Mouse (Mus musculus) MEL (cell line): ENCODE measurements around the gene Gpd1l. TPM values are rescaled to one million over a fixed set of nuclear protein-coding genes. Genes with fewer than 3 reads are reported as not detected.

Source experiments
- DNase-seq: peaks from one replicate; pipeline ENCODE4 v3.0.0; 2011; ENCODE audit warnings: low read depth, low spot score
- H3K27ac ChIP-seq: 2 replicates; pipeline ENCODE4 v1.5.1; 2012; ENCODE audit warnings: low read depth, mild to moderate bottlenecking, control low read depth, low read length, moderate library complexity; ENCODE audit not compliant: control insufficient read depth
- H3K27me3 ChIP-seq, 2 experiments: fragments of 150-350 bp in 1 of 2; sonication (generic) in 1 of 2; 2 replicates each; pipeline ENCODE4 v1.6.1; 2012; ENCODE audit warnings: low read length in 2 of 2, mild to moderate bottlenecking in 2 of 2, improper control_type of control experiment in 1 of 2, moderate library complexity in 1 of 2; ENCODE audit not compliant: insufficient read depth in 2 of 2, control insufficient read depth in 1 of 2
- H3K36me3 ChIP-seq, 2 experiments: 2 replicates each; pipeline ENCODE4 v1.6.1; 2012 to 2014; ENCODE audit warnings: low read length in 2 of 2, improper control_type of control experiment in 1 of 2, inconsistent platforms in 1 of 2, mild to moderate bottlenecking in 1 of 2; ENCODE audit not compliant: insufficient read depth in 2 of 2, control insufficient read depth in 1 of 2
- H3K4me1 ChIP-seq, 2 experiments: fragments of 150-350 bp in 1 of 2; sonication (generic) in 1 of 2; 2 replicates each; pipeline ENCODE4 v1.6.1; 2012; ENCODE audit warnings: low read length in 2 of 2, improper control_type of control experiment in 1 of 2, mild to moderate bottlenecking in 1 of 2; ENCODE audit not compliant: insufficient read depth in 2 of 2, control insufficient read depth in 1 of 2
- H3K4me3 ChIP-seq, 2 experiments: fragments of 150-350 bp in 1 of 2; sonication (generic) in 1 of 2; 2 replicates each; pipeline ENCODE4 v1.5.1; 2012; ENCODE audit warnings: low read depth in 2 of 2, low read length in 2 of 2, mild to moderate bottlenecking in 2 of 2, moderate library complexity in 2 of 2, control low read depth in 1 of 2, improper control_type of control experiment in 1 of 2; ENCODE audit not compliant: control insufficient read depth in 1 of 2, insufficient read depth in 1 of 2
- H3K79me2 ChIP-seq: 2 replicates; pipeline ENCODE4 v1.6.1; 2012; ENCODE audit warnings: mild to moderate bottlenecking, low read length, moderate library complexity; ENCODE audit not compliant: control insufficient read depth, poor library complexity, insufficient read depth
- H3K9ac ChIP-seq: 2 replicates; pipeline ENCODE4 v1.6.1; 2012; ENCODE audit warnings: low read depth, mild to moderate bottlenecking, control low read depth, low read length, moderate library complexity; ENCODE audit not compliant: control insufficient read depth, poor library complexity, severe bottlenecking
- H3K9me3 ChIP-seq: fragments of 150-350 bp; sonication (generic); replicated peaks from 2 replicates; pipeline ENCODE4 v1.6.1; 2012; ENCODE audit warnings: mild to moderate bottlenecking, low read length, improper control_type of control experiment, moderate library complexity; ENCODE audit not compliant: insufficient read depth
- BHLHE40 ChIP-seq: IDR thresholded peaks from 2 replicates; pipeline ENCODE4 v1.6.1; 2012; ENCODE audit warnings: low read depth, mild to moderate bottlenecking, inconsistent platforms, low read length, improper control_type of control experiment, borderline replicate concordance
- CHD1 ChIP-seq: IDR thresholded peaks from 2 replicates; pipeline ENCODE4 v1.6.1; 2012; ENCODE audit warnings: low read depth, mild to moderate bottlenecking, inconsistent platforms, low read length, improper control_type of control experiment
- CHD2 ChIP-seq: IDR thresholded peaks from 2 replicates; pipeline ENCODE4 v1.6.1; 2011; ENCODE audit warnings: low read length, improper control_type of control experiment
- E2F4 ChIP-seq: IDR thresholded peaks from 2 replicates; pipeline ENCODE4 v1.6.1; 2011; ENCODE audit warnings: low read depth, low read length, improper control_type of control experiment, borderline replicate concordance
- EP300 ChIP-seq, 2 experiments: IDR thresholded peaks; 2 replicates each; pipeline ENCODE4 v1.6.1; 2011; ENCODE audit warnings: improper control_type of control experiment in 2 of 2, low read length in 2 of 2, low read depth in 1 of 2, mild to moderate bottlenecking in 1 of 2
- ETS1 ChIP-seq: IDR thresholded peaks from 2 replicates; pipeline ENCODE4 v1.6.1; 2012; ENCODE audit warnings: low read depth, mild to moderate bottlenecking, inconsistent platforms, low read length, improper control_type of control experiment, moderate library complexity
- HCFC1 ChIP-seq: IDR thresholded peaks from 2 replicates; pipeline ENCODE4 v1.6.1; 2012; ENCODE audit warnings: low read depth, mild to moderate bottlenecking, inconsistent platforms, low read length, improper control_type of control experiment, moderate library complexity
- MEF2A ChIP-seq: IDR thresholded peaks from 2 replicates; pipeline ENCODE4 v1.6.1; 2014; ENCODE audit warnings: low read depth, mild to moderate bottlenecking, inconsistent platforms, low read length, improper control_type of control experiment; ENCODE audit not compliant: poor library complexity, insufficient replicate concordance, severe bottlenecking; ENCODE audit errors: extremely low read depth
- MXI1 ChIP-seq: IDR thresholded peaks from 2 replicates; pipeline ENCODE4 v1.6.1; 2011; ENCODE audit warnings: mild to moderate bottlenecking, low read depth, low read length, improper control_type of control experiment
- MYB ChIP-seq: IDR thresholded peaks from 2 replicates; pipeline ENCODE4 v1.6.1; 2011; ENCODE audit warnings: mild to moderate bottlenecking, low read depth, low read length, improper control_type of control experiment
- NELFE ChIP-seq: IDR thresholded peaks from 2 replicates; pipeline ENCODE4 v1.6.1; 2011; ENCODE audit warnings: low read depth, low read length, improper control_type of control experiment
- POLR2AphosphoS2 ChIP-seq: IDR thresholded peaks from 2 replicates; pipeline ENCODE4 v1.6.1; 2011; ENCODE audit warnings: low read length, improper control_type of control experiment
- POLR2AphosphoS5 ChIP-seq: IDR thresholded peaks from 2 replicates; pipeline ENCODE4 v1.6.1; 2012; ENCODE audit warnings: low read depth, borderline replicate concordance, mild to moderate bottlenecking, inconsistent platforms, low read length, moderate library complexity, mixed read lengths
- RAD21 ChIP-seq: IDR thresholded peaks from 2 replicates; pipeline ENCODE4 v1.6.1; 2011; ENCODE audit warnings: mild to moderate bottlenecking, low read depth, low read length, improper control_type of control experiment
- RCOR1 ChIP-seq: IDR thresholded peaks from 2 replicates; pipeline ENCODE4 v1.6.1; 2012; ENCODE audit warnings: low read depth, mild to moderate bottlenecking, inconsistent platforms, low read length, improper control_type of control experiment
- SIN3A ChIP-seq: IDR thresholded peaks from 2 replicates; pipeline ENCODE4 v1.6.1; 2012; ENCODE audit warnings: low read length, improper control_type of control experiment, inconsistent platforms
- TCF12 ChIP-seq: IDR thresholded peaks from 2 replicates; pipeline ENCODE4 v1.6.1; 2014; ENCODE audit warnings: low read depth, mild to moderate bottlenecking, inconsistent platforms, low read length, improper control_type of control experiment, moderate library complexity
- UBTF ChIP-seq: IDR thresholded peaks from 2 replicates; pipeline ENCODE4 v1.6.1; 2012; ENCODE audit warnings: low read depth, mild to moderate bottlenecking, inconsistent platforms, low read length, improper control_type of control experiment, moderate library complexity, borderline replicate concordance; ENCODE audit not compliant: insufficient read depth
- USF2 ChIP-seq, 2 experiments: IDR thresholded peaks; 2 replicates each; pipeline ENCODE4 v1.6.1; 2011 to 2012; ENCODE audit warnings: improper control_type of control experiment in 2 of 2, low read length in 2 of 2, borderline replicate concordance in 1 of 2, inconsistent platforms in 1 of 2, low read depth in 1 of 2, mild to moderate bottlenecking in 1 of 2; ENCODE audit not compliant: insufficient read depth in 1 of 2
- ZC3H11A ChIP-seq: IDR thresholded peaks from 2 replicates; pipeline ENCODE4 v1.6.1; 2012; ENCODE audit warnings: low read depth, mild to moderate bottlenecking, inconsistent platforms, low read length, improper control_type of control experiment
- ZKSCAN1 ChIP-seq: IDR thresholded peaks from 2 replicates; pipeline ENCODE4 v1.6.1; 2012; ENCODE audit warnings: low read depth, mild to moderate bottlenecking, inconsistent platforms, low read length, improper control_type of control experiment, moderate library complexity
- ZMIZ1 ChIP-seq: IDR thresholded peaks from 2 replicates; pipeline ENCODE4 v1.6.1; 2012; ENCODE audit warnings: low read depth, mild to moderate bottlenecking, inconsistent platforms, low read length, improper control_type of control experiment, moderate library complexity
- ZNF384 ChIP-seq: IDR thresholded peaks from 2 replicates; pipeline ENCODE4 v1.6.1; 2012; ENCODE audit warnings: low read depth, mild to moderate bottlenecking, inconsistent platforms, low read length, improper control_type of control experiment
- polyA plus RNA-seq, 2 experiments: library from polyadenylated mRNA; stranded (reverse) in 1 of 2; unstranded in 1 of 2; fragments of >175 nt in 1 of 2; fragments of >200 nt in 1 of 2; gene quantifications; 2 replicates each; pipeline versions ENCODE4 v1.2.1 to v1.2.4; 2012; ENCODE audit warnings: low replicate concordance in 2 of 2, low read depth in 1 of 2; ENCODE audit not compliant: insufficient read length in 2 of 2, insufficient read depth in 1 of 2, missing spikeins in 1 of 2
- total RNA-seq: library from RNA; depleted of rRNA; stranded (reverse); fragments of 300-350 nt; gene quantifications from 2 replicates; pipeline ENCODE4 v1.2.3, GENCODE M21; 2012

The Gpd1l gene
- total and polyA plus RNA-seq, 3 experiments: not detected

- no peak overlapping the region for H3K27ac ChIP-seq
- no peak overlapping the region for H3K9ac ChIP-seq
- no peaks in the 10 kb centered on the region for H3K79me2 ChIP-seq
- H3K36me3 ChIP-seq: no peaks in the 10 kb centered on the region
- TF ChIP-seq USF2 (IDR thresholded peaks at IDR 0.05; ENCODE audit: borderline replicate concordance in 1 of 2, insufficient read depth in 1 of 2, low read depth in 1 of 2, low read length in 2 of 2): no peak
- no peak for TF ChIP-seq MEF2A
- TF ChIP-seq BHLHE40: no peak
- no peaks in the 10 kb centered on the region for H3K9me3 ChIP-seq
- no peak overlapping the region for H3K4me3 ChIP-seq
- no peaks in the 10 kb centered on the region for H3K27me3 ChIP-seq
- H3K4me1 ChIP-seq: no peaks in the 10 kb centered on the region
- DNase-seq: no peak
Observed at GRCm38 (mm10) chr9:114964093-114964492, 30.3 kb upstream of the Gpd1l start.

DNA sequence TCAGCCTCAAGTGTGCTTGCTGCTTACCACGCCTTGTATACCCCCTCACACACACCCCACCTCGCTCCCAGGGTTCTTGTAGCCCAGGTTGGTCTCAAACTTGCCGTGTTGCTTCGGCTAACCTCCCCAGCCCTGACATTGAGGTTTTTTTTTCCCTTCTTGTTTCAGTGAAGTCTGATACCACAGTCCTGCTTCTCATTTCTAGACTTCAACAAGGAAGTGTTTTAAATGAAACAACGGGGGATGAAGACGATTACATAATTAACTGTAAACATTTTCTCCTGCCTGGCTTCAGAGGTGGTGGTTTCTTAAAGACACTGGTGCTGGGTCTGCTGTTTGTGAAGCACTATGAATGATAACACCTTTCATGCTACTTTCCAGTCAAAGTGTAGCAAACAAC is 27.1 kb upstream of the Gpd1l start:
- H3K9me3 ChIP-seq: no peaks in the 10 kb centered on the region
- no peak for DNase-seq
- no peaks in the 10 kb centered on the region for H3K36me3 ChIP-seq
- no peaks in the 10 kb centered on the region for H3K27me3 ChIP-seq
- H3K4me3 ChIP-seq: no peak overlapping the region
- no peaks in the 10 kb centered on the region for H3K79me2 ChIP-seq
- no peaks in the 10 kb centered on the region for H3K4me1 ChIP-seq
- TF ChIP-seq HCFC1 (no peak), SIN3A (no peak), MYB (no peak), BHLHE40 (no peak), ETS1 (no peak), E2F4 (no peak), CHD2 (no peak), UBTF (no peak)
- TF ChIP-seq, all 39 proteins: peak for 0
- no peak overlapping the region for H3K9ac ChIP-seq
- H3K27ac ChIP-seq: no peak overlapping the region

DNA sequence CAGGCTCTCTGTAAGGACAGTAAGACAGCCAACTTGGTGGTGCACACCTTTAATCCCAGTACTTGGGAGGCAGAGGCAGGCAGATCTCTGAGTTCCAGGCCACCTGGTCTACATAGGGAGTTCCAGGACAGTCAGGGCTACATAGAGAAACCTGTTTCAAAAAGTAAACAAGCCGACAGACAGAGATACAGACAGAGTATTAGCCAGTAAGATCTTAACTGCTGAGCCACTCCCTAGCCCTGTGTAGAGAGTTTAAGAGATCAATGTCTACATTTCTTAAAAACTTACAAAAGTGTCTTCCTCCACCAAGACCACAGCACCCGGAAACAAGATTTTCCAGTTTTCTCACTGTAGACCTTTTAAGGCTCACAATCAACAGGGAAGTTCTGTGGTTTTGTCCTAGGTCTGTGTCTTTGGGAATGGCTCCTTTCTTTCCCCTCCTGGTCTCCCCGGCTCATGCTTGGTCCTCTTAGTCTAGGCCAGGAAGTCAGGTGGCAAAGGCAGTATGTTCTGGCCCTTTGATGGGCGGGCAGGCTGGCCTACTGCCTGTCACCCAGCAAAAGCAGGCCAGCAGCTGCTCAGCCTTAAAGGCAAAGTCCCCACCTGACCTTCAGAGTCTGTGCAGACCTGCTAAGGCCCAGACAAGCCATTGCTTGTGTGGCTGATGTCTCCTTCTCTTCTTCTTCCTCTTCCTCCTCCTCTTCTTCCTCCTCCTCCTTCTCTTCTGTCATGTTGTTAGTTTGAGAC is 26.4 kb upstream of the Gpd1l start:
- Histone ChIP-seq H3K4me1 (no peaks in the 10 kb centered on the region), H3K9me3 (no peaks in the 10 kb centered on the region), H3K27ac (no peak overlapping the region), H3K4me3 (no peak overlapping the region), H3K27me3 (no peaks in the 10 kb centered on the region), H3K79me2 (no peaks in the 10 kb centered on the region), H3K36me3 (no peaks in the 10 kb centered on the region), H3K9ac (no peak overlapping the region)
- DNase-seq: no peak
- TF ChIP-seq ETS1: no peak
- TF ChIP-seq ZC3H11A: no peak
- TF ChIP-seq RCOR1: no peak
- TF ChIP-seq EP300 (IDR thresholded peaks at IDR 0.05; ENCODE audit: low read depth in 1 of 2, low read length in 2 of 2): no peak
- TF ChIP-seq RAD21: no peak
- TF ChIP-seq ZKSCAN1: no peak
- no peak for TF ChIP-seq BHLHE40
- no peak for TF ChIP-seq POLR2AphosphoS5
- TF ChIP-seq CHD1: no peak
- TF ChIP-seq TCF12: no peak
- TF ChIP-seq ZMIZ1: no peak
- TF ChIP-seq UBTF: no peak
- no peak for TF ChIP-seq SIN3A
- TF ChIP-seq MEF2A: no peak
- TF ChIP-seq USF2 (IDR thresholded peaks at IDR 0.05; ENCODE audit: borderline replicate concordance in 1 of 2, insufficient read depth in 1 of 2, low read depth in 1 of 2, low read length in 2 of 2): no peak
- TF ChIP-seq ZNF384: no peak
- TF ChIP-seq MXI1: no peak
- no peak for TF ChIP-seq POLR2AphosphoS2
- no peak for TF ChIP-seq NELFE
